Mouse (Mus musculus) brain, embryonic 14.5 days (tissue): Measurements from ENCODE around the gene Secisbp2.

Source experiments
- CTCF ChIP-seq: fragments of 200-500 bp; IDR thresholded peaks from 2 replicates; pipeline ENCODE4 v1.5.1; 2012; ENCODE audit warnings: inconsistent platforms, mild to moderate bottlenecking, moderate library complexity, borderline replicate concordance; ENCODE audit not compliant: insufficient read depth, insufficient read length; ENCODE audit errors: extremely low read depth
- POLR2A ChIP-seq: fragments of 200-500 bp; IDR thresholded peaks from 2 replicates; pipeline ENCODE4 v1.6.1; 2012; ENCODE audit warnings: mild to moderate bottlenecking, inconsistent platforms, borderline replicate concordance; ENCODE audit not compliant: poor library complexity, insufficient read depth, insufficient read length, severe bottlenecking; ENCODE audit errors: extremely low read depth

- TF ChIP-seq POLR2A (no peak), CTCF (no peak)
Observed at GRCm38 (mm10) chr13:51697897-51698296, 46.4 kb downstream of the Secisbp2 start.
